Comparison of ENCODE assay signal across 19 mouse cellular contexts in genomic region chr16:45375506-45376225, GRCm38 (mm10). TPM values are rescaled to one million over a fixed set of nuclear protein-coding genes. Genes with fewer than 3 reads are reported as not detected.
DNase-seq lines count a peak whose midpoint lies in the region; ATAC-seq and TF ChIP-seq lines count a peak whose summit lies in the region.
"Had no signal": no experiment of that assay in that cellular context is flagged by ENCODE, and none has a peak within 500 bp of the region (broad histone marks: within the 10 kb centered on the region; RNA-seq: fewer than 3 reads in every experiment).

No protein-coding gene starts in this region.

- TF ChIP-seq CTCF in heart, postnatal 0 days (IDR thresholded peaks at IDR 0.05; ENCODE audit: low read depth): no peak

- H3K27ac ChIP-seq in heart, postnatal 0 days (ENCODE audit: low read depth): peak overlapping the region; percentile 58
- no peak overlapping the region for H3K27ac ChIP-seq in midbrain, embryonic 11.5 days (ENCODE audit: low read depth, low read length)
- no peak overlapping the region for H3K27ac ChIP-seq in midbrain, embryonic 10.5 days (replicated peaks)
- H3K27ac ChIP-seq: forebrain, embryonic 15.5 days; macrophage; neural tube, embryonic 12.5 days; stomach, embryonic 15.5 days had no signal

- peak; percentile 16 to 29 for DNase-seq in cerebellum, postnatal 10 days
- DNase-seq in cerebellum, adult 9-10 months: no peak
- DNase-seq in heart, postnatal 0 days (ENCODE audit: low spot score): no peak
- DNase-seq in heart, postnatal 10 days: no peak
- peak; percentile 75 for DNase-seq in midbrain, embryonic 11.5 days (ENCODE audit: low spot score, missing footprints)
- no peak for DNase-seq in midbrain, embryonic 10.5 days (ENCODE audit: low spot score)
- DNase-seq in spleen, postnatal 36 days (ENCODE audit: low spot score in 2 of 2): no peak
- DNase-seq: adrenal gland, adult 2 months; cerebellum, adult 8-10 months; kidney, postnatal 4 days; thymus, adult 2 months had no signal

- intact Hi-C loops in heart, postnatal 10 days (cut with DNase I): loop anchor here (2.0 kb wide), 1 partner anchor 29 kb away; no protein-coding TSS in a partner anchor

- no peaks in the 10 kb centered on the region for H3K9me3 ChIP-seq in heart, postnatal 0 days (replicated peaks; ENCODE audit: control insufficient read depth, low read length)
- H3K9me3 ChIP-seq in midbrain, embryonic 11.5 days (ENCODE audit: control insufficient read depth, low read length): no peaks in the 10 kb centered on the region
- H3K9me3 ChIP-seq in midbrain, embryonic 10.5 days (replicated peaks): no peaks in the 10 kb centered on the region
- H3K9me3 ChIP-seq: forebrain, embryonic 15.5 days; neural tube, embryonic 12.5 days; stomach, embryonic 15.5 days had no signal

- no peaks in the 10 kb centered on the region for H3K79me2 ChIP-seq in myocyte (ENCODE audit: control insufficient read depth, insufficient read depth)

- peaks cover 3% of the 10 kb centered on the region; the same call in 1 of the 2 replicates for H3K4me1 ChIP-seq in heart, postnatal 0 days (ENCODE audit: control insufficient read depth, insufficient read depth)
- no peaks in the 10 kb centered on the region for H3K4me1 ChIP-seq in midbrain, embryonic 11.5 days (ENCODE audit: control insufficient read depth, insufficient read depth, low read length)
- no peaks in the 10 kb centered on the region for H3K4me1 ChIP-seq in midbrain, embryonic 10.5 days
- H3K4me1 ChIP-seq: neural tube, embryonic 12.5 days; stomach, embryonic 15.5 days had no signal

- no peak for TF ChIP-seq EP300 in heart, postnatal 0 days (IDR thresholded peaks at IDR 0.05; ENCODE audit: low read depth)

- H3K36me3 ChIP-seq in heart, postnatal 0 days (replicated peaks; ENCODE audit: control insufficient read depth, insufficient read depth, low read length): no peaks in the 10 kb centered on the region
- H3K36me3 ChIP-seq in midbrain, embryonic 11.5 days (ENCODE audit: control insufficient read depth, insufficient read depth, low read length): no peaks in the 10 kb centered on the region
- no peaks in the 10 kb centered on the region for H3K36me3 ChIP-seq in midbrain, embryonic 10.5 days
- H3K36me3 ChIP-seq in myocyte (ENCODE audit: control insufficient read depth, insufficient read depth): no peaks in the 10 kb centered on the region
- H3K36me3 ChIP-seq: neural tube, embryonic 12.5 days; stomach, embryonic 15.5 days had no signal

- no peak for ATAC-seq in heart, postnatal 0 days (ENCODE audit: insufficient read depth, low read depth)
- ATAC-seq in midbrain, embryonic 11.5 days (ENCODE audit: low FRiP score): no peak
- ATAC-seq: forebrain, embryonic 15.5 days; midbrain, embryonic 16.5 days had no signal

- H3K4me3 ChIP-seq in heart, postnatal 0 days (ENCODE audit: low read depth, low read length): no peak overlapping the region
- H3K4me3 ChIP-seq in midbrain, embryonic 11.5 days (ENCODE audit: low read depth, low read length): no peak overlapping the region
- H3K4me3 ChIP-seq in midbrain, embryonic 10.5 days: no peak overlapping the region
- no peak overlapping the region for H3K4me3 ChIP-seq in myocyte
- H3K4me3 ChIP-seq: forebrain, embryonic 15.5 days; neural tube, embryonic 12.5 days; stomach, embryonic 15.5 days had no signal

- TF ChIP-seq POLR2A in myocyte (IDR thresholded peaks at IDR 0.05; ENCODE audit: insufficient read length, low read depth): no peak

- H3K27me3 ChIP-seq in heart, postnatal 0 days (ENCODE audit: control insufficient read depth, insufficient read depth, low read length): no peaks in the 10 kb centered on the region
- no peaks in the 10 kb centered on the region for H3K27me3 ChIP-seq in midbrain, embryonic 11.5 days (ENCODE audit: control insufficient read depth, insufficient read depth, low read length)
- no peaks in the 10 kb centered on the region for H3K27me3 ChIP-seq in midbrain, embryonic 10.5 days (ENCODE audit: low read depth, poor library complexity, severe bottlenecking)
- H3K27me3 ChIP-seq in myocyte (ENCODE audit: control insufficient read depth, insufficient read depth, insufficient read length): no peaks in the 10 kb centered on the region
- H3K27me3 ChIP-seq: forebrain, embryonic 15.5 days; neural tube, embryonic 12.5 days; stomach, embryonic 15.5 days had no signal

- WGBS in heart, postnatal 0 days: 25% methylated on average over 2 of the region's 2 CpGs
- 78% methylated on average over 2 of the region's 2 CpGs for WGBS in midbrain, embryonic 11.5 days
- WGBS in midbrain, embryonic 10.5 days: 85% methylated on average over 2 of the region's 2 CpGs

- H3K9ac ChIP-seq in heart, postnatal 0 days (replicated peaks; ENCODE audit: low read depth, low read length): no peak overlapping the region
- no peak overlapping the region for H3K9ac ChIP-seq in midbrain, embryonic 11.5 days (ENCODE audit: low read length)
- H3K9ac ChIP-seq: forebrain, embryonic 15.5 days; neural tube, embryonic 12.5 days; stomach, embryonic 15.5 days had no signal

- H3ac ChIP-seq in myocyte (ENCODE audit: control insufficient read depth, insufficient read length): no peak overlapping the region

- H3K4me2 ChIP-seq in heart, postnatal 0 days (ENCODE audit: low read depth, low read length): no peak overlapping the region
- no peak overlapping the region for H3K4me2 ChIP-seq in midbrain, embryonic 11.5 days
- H3K4me2 ChIP-seq in myocyte (ENCODE audit: low read depth): peak overlapping the region; percentile 10
- H3K4me2 ChIP-seq: forebrain, embryonic 15.5 days; liver, embryonic 11.5 days; neural tube, embryonic 12.5 days; stomach, embryonic 15.5 days had no signal

TF ChIP-seq in myocyte, 11 proteins besides CTCF, POLR2A, EP300 and RAD21:
- TF ChIP-seq MAX (IDR thresholded peaks at IDR 0.05; ENCODE audit: low read depth): no peak
- no peak for TF ChIP-seq USF1 (IDR thresholded peaks at IDR 0.05; ENCODE audit: low read depth)
- no peak for TF ChIP-seq TCF12 (IDR thresholded peaks at IDR 0.05; ENCODE audit: insufficient read depth, poor library complexity, severe bottlenecking)
- no peak for TF ChIP-seq POLR2AphosphoS2 (IDR thresholded peaks at IDR 0.05; ENCODE audit: insufficient read length, low read depth)
- TF ChIP-seq CEBPB (IDR thresholded peaks at IDR 0.05; ENCODE audit: insufficient read depth, poor library complexity, severe bottlenecking): no peak
- no peak for TF ChIP-seq REST (IDR thresholded peaks at IDR 0.05; ENCODE audit: insufficient read depth, insufficient read length)
- TF ChIP-seq MYOD1 (IDR thresholded peaks at IDR 0.05; ENCODE audit: control insufficient read depth in 1 of 3, insufficient read length in 2 of 3, low read depth in 2 of 3): no peak
- TF ChIP-seq MYOG (IDR thresholded peaks at IDR 0.05; ENCODE audit: control insufficient read depth in 1 of 3, insufficient read depth in 1 of 3, insufficient read length in 2 of 3, low read depth in 2 of 3): no peak
TF ChIP-seq in myocyte: peak in this region for 0.

RNA-seq across cellular contexts. Expression of gene Cd200, which starts 33.2 kb away (rescaled TPM):
- 18.0 and 31.0 TPM in 2 replicates for total RNA-seq in heart, postnatal 0 days (2014; rRNA removed; ENCODE audit: low replicate concordance)
- 67.7 TPM in 2 replicates for polyA plus RNA-seq in heart, postnatal 0 days (2015; fragmentation: Nextera tagmentation; extraction: Ambion mirVana)
- 10 to 100 TPM; 83.8 to 94.1 TPM for total RNA-seq in heart, postnatal 10 days (2021)
- polyA plus RNA-seq in midbrain, embryonic 11.5 days (2014; fragmentation: Nextera tagmentation; extraction: Ambion mirVana): 50.4 and 59.1 TPM in 2 replicates
- 16.5 and 30.8 TPM in 2 replicates for polyA plus RNA-seq in midbrain, embryonic 10.5 days (2016; fragmentation: Nextera tagmentation; extraction: Ambion mirVana)
- polyA plus RNA-seq in myocyte (2012; fragmentation: generic; extraction: Trizol): 40.3 TPM
- total RNA-seq: MEL had no signal

Comparison
In these comparisons a context has a peak if more than half of its experiments do, and no peak if none do; other contexts are left out.
1. DNase-seq: peak in cerebellum, postnatal 10 days (2 of 2) and midbrain, embryonic 11.5 days (single experiment); none in cerebellum, adult 9-10 months (single experiment), heart, postnatal 0 days (single experiment), heart, postnatal 10 days (0 of 2), midbrain, embryonic 10.5 days (single experiment) and spleen, postnatal 36 days (0 of 2).